Mouse (Mus musculus) B cell, adult 2 months (primary cell): ENCODE measurements around the gene Lnpk.

Experiments used
- DNase-seq, 2 experiments: peaks; one replicate each; pipeline ENCODE4 v3.0.0; 2022

The Lnpk gene

DNA sequence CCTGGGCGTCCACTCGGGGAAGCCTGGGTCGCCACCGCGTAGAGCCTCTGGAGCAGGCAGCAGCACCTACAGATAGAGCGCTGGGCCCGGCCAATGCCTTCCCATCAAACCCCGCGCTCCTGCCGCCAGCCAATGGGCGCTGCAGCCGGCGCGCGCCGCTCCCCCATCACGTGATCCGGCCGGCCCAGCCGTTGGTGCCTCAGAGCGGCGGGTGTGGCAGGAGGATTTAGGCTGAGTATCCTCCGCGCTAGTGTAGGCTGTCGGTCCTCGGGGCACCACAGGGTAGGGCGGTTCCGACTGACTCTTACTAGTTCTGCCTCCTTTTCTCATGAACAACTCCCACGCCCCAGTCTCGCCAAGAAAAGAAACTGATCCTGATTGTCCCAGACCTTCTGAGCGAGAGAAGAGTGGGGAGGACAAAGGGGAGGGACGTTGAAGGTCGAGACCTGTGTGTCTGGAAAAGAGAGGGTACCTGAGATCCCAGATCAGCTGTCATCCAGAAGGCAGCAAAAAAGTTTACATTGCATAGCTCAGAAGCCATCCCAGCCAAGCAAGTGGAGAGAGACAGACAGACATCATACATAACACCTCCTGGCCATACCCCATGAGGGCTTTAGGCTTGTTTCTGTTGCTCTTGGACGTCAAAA is at the start of gene Lnpk:
Gene Lnpk, minus strand, starts transcription at position 593 of the 647 bp plus-strand sequence.
- DNase-seq = peak; percentile 92 to 93

DNA sequence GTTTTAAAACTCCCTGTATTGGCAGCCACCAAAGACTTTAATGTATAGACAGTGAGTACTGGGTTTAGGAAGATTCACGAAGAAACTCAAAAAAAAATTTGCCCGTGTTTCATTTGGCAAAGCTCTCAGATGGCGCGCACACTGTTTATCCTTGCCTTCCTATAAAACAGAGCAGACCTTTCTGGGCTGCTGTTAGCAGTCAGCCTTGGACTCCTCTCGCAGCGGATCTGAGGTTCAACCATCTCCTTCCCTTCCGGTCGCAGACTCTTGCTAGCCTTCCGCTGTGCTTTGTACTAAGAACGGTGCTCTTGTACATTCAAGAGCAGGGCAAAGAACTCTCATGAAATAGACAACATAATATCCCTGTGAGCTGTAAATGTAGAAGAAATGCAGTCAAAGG is 41.1 kb upstream of the Lnpk start:
- DNase-seq = no peak

DNA sequence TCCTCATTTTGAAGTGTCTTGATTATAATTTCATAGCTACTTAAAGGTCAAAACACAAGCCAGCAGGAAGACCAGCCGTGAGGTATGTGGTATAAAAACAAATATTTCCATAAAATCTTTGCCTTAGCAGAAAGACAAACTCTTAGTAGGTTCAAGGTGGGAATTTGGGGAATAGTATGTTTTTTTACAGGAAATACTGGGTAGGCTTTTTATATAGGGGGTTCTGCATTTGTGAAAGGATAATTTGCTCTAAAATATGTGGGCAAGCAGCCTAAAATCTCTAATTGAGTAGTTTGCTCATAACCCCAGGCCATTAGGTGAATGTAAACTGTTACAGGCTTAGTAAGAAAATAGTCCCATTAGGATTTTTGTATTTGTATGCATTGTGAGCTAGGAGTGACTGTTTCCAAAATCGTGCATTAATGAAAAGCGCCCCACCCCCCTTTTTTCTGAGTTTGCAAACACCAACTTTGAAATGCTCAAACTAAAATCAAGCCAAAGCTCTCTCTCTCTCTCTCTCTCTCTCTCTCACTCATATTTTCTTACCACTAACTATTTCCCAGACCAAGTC is 40.5 kb upstream of the Lnpk start:
- DNase-seq = no peak

DNA sequence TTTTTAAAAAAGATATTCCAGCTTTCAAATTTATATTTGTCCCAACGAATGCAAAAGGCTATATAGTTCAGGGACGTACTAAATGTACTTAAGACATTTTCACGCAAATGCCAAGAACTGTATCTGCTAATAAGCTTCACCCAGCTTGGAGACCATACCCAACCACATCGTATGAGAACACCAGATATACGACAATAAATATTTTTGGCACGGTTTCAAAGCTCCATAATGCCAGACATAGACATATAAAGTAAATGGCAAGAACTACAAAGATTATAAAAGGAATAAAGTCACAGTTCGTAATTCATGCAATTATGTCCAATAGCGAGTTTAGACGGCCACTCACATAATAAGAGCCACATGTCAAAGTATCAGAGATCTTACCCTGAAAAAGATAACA is 38.5 kb upstream of the Lnpk start:
- no peak for DNase-seq

DNA sequence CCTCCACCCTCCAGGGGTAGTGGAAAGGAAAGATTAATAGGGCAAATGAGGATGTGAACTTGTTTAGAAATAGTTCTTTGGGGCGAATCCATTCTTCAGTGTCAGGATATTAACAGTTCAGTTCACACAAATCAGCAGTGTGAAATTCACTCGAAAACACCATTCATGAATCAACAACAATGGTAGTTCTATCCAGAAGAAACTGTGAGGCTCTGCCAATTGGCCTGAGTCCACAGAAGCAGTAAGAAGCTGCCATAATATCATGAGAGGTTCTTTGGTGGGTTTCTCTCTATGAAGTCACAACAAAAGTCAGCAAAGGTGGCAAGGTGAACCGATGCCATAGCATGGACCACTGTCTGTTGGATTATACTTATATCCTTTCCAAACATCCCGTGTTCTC is 32.2 kb upstream of the Lnpk start:
- no peak for DNase-seq

DNA sequence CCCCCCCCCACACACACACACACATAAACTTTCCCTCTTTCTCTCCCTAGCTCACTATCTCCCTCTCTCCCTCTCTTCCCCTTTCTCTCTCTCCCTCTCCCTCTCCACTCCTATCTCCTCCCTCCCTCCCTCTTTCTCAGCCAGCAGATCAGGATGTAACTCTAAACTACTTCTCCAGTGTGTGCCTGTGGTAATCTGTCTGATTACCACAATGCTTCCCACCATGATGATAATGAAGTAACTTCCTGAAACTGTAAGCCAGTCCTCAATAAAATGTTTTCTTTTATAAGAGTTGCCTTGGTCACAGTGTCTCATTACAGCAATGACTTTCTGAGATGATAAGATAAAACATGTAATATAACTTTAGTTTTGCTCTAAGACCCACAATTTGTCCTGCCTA is 30.1 kb upstream of the Lnpk start:
- no peak for DNase-seq

DNA sequence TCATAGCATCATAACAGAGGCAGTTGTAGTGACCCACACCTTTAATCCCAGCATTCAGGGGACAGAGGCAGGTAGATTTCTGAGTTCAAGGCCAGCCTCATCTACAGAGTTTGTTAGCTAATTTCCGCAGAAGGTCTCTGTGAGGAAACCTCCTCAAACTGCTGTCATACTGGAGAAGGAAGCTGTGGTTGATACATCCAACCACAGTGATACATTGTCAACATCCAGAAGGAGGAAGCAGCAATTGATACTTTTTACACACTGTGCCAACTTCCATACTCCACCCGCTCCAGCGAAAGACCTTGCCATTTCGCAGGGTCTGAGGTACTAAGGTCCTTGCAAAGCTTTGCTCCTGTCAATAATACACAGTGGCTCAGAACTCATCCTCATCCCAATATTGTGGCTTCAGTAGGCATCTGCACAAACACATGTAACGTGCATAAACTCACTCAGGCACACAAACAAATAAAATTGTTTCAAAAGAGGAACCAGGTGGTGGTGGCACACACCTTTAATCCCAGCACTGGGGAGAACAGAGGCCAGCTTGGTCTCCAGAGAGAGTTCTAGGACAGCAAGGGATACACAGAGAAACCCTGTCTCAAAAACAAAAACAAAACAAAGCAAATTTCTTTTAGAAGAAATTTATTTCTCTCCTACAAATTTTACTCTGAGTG is 27.0 kb upstream of the Lnpk start:
- DNase-seq = no peak

DNA sequence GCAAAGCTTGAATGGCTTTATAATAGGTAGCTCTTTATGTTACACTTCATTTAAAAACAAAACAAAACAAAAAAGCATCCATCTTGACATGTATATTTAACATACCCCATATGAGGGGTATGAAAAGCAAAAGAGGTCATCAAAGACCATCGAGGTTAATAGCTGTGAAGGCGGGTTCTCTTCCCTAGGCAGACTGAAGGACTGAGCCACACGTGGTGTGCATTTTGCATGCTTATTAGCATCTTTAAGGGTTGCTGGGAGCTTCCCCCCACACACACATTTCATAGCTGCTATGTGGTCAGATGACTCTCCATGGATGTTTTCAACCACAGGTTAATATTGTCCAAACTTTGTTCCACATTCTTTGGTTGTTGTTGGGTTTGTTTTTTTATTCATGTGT is 24.8 kb upstream of the Lnpk start:
- no peak for DNase-seq

DNA sequence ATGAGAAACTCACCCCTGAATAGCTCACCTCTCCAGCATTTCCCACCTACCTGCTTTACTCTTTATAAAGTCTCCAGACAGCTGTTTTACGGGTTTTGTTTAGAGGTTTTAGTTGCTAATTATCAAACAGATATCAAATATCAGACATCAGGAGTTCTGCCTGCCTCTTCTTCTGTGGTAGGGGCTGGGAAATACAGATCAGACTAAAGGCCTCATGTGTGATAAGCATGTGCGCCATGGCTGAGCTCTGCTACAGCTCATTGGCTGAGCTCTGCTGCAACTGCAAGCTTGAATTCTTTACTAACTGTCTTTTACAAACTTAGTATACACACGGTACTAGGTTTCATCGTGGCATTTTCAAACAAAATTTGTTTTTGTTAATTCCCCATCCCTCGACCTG is 23.2 kb upstream of the Lnpk start:
- no peak for DNase-seq

DNA sequence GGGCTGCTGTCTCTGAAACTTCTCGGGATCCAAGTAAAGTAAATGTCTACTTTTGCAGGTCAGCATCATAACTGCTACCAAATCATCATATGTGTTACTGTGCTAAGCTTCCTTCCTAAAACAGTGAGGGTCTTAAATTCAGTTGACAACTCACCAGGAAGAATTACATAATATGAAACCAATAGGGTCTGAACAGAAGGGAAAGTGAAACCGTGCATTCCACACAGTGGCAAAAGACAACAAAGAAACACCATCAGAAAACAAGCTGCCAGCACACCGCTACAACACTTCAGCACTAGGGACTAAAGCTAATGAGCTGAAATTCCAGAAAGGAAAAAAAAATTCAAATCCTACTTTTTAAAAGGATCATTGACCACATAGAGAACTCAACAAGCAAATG is 17.9 kb upstream of the Lnpk start:
- DNase-seq = no peak

DNA sequence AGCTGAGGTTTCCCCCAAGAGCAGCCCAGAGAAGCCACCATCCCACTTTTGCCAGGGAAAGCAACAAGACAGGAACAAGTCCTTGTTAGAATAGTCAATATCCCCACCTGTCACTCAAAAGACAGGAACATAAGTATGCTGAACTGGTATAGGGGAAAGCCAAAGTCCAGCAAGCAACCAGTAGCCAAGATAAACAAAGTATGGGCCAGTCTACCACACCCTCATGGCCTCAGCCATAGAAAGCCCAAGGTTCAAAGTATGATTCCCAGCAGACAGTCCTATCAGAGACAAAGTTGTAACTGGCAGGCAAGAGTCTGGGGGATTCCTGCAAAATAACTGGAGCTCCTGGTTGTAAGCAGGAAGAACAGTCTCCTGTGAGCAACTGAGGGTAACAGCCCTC is 16.9 kb upstream of the Lnpk start:
- DNase-seq = no peak

DNA sequence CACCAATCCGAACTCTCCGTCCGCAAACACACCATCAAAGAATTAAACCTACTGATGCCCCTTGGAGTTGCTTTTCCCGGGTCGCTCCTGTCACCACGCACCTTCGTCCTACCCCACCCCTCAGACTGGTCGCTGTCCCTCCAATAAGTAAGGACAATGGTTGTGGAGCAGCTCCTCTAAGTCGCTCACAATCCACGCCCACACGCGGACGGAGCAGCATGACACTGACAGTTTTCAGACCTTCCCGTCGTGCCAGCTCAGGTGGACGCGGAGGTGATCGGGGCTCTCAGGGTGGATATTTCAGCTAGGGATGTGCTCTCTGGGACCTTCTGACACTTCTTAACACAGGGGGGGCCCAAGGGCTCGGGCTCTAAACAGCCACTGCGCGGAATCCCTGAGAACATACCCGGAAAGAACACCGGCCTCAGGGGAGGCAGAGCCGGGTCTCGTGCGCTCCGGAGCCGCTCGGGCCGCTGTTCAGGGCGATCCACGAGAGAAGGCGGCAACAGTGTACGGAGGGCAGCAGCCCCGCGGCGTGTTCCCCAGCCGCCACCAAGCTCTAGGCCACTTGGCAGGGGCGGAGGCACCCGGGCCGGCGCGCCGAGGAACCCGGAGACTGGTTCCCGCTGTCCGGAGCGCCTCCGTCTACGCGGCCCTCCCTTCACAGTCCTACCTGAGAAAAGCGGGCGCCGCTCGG is 941 bp downstream of the Lnpk start:
- DNase-seq = peak; percentile 41 to 46

DNA sequence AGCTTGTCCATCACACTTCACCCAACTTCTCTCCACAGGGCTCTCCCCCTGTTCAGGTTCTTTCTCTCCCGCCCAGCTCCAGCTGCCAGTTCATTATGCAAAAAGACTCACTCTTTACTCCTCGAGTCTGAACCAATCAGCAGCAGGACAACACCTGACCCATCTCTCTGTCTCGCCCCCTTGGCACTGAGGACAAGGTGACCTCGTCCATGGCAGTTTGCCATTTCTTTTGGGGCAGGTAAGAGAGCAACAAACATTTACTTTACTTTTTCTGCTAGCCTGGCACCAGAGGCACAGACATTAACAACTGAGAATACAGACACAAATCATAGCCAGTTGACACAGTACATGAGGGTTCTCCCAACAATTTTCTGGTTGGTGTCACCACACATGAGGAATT is 8.8 kb downstream of the Lnpk start:
- DNase-seq = no peak

DNA sequence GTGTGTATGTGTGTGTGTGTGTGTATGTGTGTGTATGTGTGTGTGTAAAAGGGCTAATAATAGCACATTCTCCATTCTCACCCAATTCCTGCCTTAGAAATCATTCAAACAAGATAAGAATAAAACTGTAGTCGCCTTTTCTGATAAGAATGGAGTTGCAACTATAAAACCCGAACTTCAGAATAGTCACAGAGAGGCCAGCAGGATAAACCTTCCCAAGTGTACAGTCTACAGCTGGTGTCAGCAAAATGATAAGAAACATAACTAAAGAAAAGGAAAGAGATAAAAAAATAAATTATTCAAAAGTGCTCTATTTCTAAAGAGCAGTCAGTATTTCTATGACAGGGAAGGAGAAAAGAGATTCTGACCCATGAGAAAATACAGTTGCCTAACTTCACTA is 19.4 kb downstream of the Lnpk start:
- no peak for DNase-seq

DNA sequence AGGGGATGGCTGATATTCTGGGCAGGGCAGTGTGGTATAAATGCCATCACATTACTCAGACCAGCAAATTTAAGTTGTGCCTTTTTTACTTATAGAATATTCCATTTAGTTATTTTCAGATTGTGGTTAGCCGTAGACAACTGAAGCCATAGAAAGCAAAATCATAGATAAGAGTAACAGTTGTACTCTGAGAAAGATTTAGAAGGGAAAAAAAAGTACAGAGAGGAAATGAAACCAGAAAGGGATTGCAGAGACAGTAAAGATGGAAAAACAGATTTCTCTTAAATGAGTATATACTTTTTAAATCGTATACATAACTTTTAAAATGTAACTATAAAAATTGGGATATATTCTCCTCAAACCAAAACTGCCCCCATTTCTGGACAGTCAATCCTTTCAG is 20.1 kb downstream of the Lnpk start:
- no peak for DNase-seq

DNA sequence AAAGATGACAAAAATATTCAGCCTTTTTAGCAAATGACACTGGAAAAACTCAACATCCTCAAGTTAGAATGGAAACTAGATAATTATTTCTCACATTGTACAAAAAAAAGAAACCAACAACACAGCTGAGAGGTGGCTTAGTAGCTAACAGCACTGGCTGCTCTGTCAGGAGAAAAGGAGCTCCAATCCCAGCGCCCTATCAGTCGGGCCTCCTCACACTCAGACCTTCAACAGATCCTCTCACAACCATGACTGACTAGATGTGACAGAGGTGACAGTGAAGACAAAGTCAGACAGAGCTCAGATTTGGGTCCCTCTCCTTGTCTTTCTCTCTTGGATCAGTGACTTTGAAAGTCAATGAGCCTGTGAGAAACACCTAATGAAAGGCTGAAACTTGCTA is 21.8 kb downstream of the Lnpk start:
- DNase-seq = no peak

DNA sequence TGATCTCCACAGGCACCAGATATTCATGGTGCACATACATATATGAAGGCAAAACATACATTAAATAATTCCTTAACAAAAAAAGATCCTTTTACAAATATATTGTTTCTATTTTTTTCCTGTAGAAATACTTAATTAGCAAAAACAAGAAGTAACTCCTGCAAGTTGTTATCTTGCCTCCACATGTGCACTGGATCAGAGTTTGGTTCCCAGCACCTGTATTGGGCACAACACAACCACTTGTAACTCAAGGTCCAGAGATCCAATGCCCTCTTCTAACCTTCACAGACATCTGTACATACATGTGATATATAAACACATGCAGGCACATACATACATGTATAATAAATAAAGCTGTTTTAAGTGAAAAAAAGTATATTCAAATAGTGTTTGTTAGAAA is 27.3 kb downstream of the Lnpk start:
- DNase-seq = no peak

DNA sequence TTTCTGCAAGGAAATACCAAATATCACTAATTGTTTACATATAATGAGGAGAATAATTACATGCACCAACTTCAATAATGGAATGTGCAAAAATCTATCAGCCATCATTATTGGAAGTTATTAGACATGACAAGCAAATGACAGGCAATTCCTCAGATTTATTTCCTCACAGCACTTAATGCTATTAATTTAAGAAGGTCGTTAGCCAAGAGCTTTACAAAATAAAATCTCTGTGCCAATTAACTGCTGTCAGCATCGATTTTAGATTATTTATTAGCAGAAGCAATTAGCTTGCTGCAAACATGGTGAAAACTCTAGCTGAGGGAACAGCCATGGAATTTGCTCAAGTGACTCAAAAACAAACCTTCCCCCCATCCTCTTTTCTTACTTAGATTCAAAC is 30.9 kb downstream of the Lnpk start:
- DNase-seq = no peak

DNA sequence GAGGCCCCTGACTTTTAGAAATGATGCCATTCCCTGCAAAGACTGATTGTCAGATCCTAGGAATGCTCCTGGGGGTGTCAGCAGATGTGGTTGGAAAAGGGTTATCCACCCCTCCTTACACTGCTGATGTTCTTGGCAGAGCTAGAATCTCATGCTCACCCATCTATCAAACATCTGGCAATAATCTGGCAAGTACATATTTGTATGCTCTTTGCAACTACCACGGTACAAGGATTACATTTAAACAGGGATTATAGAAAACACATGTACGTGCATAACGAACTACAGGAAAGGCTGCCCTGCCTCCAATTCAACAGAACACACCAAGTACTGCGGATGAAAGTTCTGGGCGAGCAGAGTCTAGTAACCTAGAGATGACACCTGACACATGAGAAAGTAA is 70.9 kb downstream of the Lnpk start:
- DNase-seq = no peak

DNA sequence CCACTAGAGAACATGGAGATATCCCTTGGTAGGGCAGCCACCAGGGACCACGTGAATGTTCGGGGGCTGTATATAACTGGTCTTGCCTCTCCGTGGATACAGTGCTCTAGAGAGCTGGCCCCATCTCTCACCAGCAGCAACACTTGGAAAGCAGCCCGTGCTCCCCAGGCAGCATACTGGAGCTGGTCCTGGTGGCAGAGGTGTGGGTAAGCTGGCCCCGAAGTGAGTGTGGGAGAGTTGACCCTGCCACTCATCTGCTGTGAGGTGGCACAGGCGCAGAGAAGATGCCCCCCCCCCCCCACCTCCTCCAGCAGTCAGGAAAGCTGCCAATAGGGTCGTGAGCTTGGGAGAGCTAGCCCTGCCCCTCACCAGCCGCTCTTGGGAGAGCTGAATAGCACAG is 72.8 kb downstream of the Lnpk start:
- no peak for DNase-seq

DNA sequence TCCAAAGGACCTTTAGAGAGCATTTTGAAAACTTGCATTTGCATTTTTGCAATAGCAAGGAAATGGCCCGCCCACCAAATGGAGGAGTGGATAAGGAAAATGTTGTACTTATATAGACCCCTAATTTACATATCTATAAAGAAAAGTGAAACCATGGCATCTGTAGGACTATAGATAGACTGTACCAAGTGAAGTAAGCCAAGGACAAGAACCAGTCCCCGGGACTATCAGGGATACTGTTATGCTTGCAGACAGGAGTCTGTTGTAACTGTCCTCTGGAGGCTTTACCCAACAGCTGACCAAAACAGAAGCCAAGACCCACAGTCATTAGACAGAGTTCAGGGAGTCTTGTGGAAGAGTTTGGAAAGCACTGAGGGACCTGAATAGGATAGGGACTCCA is 78.9 kb downstream of the Lnpk start:
- DNase-seq = no peak

DNA sequence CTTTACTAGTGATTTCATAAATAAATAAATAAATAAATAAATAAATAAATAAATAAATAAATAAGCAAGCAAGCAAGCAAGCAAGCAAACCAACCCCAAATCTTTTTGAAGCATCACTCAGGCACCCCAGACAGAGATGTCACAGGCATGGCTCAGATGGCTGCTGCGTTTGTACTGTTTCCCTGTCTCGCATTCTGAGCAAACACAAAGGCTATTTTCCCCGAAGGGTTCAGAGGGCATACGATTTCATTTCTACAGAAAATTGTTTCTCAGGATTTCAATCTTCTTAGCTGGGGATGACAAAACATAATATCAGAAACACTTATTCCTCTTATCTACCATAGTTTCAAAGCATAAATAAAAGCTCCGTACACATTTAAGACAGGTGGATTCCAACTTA is 81.4 kb downstream of the Lnpk start:
- DNase-seq = no peak

DNA sequence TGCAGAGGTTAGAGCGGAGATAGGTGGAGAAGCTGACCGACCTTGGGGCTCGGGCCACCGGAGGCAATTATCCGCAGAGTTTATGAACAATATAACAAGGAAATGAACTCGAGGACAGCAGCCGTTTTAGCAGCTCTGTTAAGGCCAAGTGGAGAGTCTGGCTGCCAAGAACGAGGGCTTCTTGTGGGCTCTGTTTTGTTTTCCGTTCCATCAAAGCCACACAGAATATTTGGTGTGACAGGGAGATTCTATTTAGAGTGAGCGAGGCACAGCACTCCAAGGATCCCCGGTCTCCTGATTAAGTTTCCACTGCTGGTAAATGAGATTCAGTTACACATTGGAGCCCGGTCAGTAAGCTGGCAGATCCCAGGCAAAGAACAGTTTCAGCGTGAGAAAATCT is 87.8 kb downstream of the Lnpk start:
- DNase-seq = no peak

DNA sequence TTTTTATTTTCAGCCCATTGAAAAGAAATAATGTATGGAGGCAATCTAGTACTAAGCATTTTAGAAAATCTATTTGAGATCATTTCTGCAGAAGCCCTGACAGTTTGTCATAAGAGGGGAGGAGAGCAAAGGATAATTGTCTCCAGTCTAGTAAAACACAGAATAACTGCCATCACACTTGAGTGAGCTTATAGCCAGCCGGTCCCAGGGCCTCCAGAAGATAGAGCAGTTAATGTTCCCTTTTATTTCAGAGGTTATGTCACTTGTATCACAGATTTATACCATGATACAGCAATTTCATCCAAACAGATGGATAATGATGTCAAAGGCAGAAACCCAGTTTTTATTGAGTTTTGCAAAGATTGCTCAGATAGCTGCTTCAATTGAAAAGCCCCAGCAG is 89.0 kb downstream of the Lnpk start:
- no peak for DNase-seq
